Mouse (Mus musculus): Measurements from ENCODE around the gene Zscan4c.
"Not testable (repeated sequence)": the region's sequence is repeated elsewhere in the genome, so short reads cannot be mapped to it uniquely, and the experiment has no call there.

Zscan4c gene

DNA sequence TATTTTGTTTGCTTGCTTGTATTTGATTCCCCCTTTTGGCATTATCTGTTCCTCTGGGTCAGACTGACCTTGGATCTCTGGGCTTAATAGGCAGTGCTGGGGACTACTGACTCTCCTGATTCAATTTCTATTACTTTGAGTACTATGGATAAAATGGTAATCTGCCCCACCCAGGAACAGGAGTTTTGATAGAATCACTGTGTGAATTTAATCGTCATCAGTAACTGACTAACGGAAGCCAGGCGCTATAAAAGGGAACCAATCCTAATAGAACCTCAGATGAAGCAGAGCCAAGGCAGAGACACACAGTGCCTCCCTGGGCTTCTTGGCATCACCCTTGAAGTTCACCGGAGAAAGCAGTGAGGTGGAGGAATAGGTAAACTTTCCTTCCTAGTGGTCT, at the start of gene Zscan4c:
Gene Zscan4c (plus strand): TSS at position 301 of the 400 bp plus-strand sequence.
- DNase-seq (ENCODE audit: extremely low read depth, low read depth, low spot score): not testable (repeated sequence)
